Mouse (Mus musculus): Measurements from ENCODE around the gene Acss1.

DNA sequence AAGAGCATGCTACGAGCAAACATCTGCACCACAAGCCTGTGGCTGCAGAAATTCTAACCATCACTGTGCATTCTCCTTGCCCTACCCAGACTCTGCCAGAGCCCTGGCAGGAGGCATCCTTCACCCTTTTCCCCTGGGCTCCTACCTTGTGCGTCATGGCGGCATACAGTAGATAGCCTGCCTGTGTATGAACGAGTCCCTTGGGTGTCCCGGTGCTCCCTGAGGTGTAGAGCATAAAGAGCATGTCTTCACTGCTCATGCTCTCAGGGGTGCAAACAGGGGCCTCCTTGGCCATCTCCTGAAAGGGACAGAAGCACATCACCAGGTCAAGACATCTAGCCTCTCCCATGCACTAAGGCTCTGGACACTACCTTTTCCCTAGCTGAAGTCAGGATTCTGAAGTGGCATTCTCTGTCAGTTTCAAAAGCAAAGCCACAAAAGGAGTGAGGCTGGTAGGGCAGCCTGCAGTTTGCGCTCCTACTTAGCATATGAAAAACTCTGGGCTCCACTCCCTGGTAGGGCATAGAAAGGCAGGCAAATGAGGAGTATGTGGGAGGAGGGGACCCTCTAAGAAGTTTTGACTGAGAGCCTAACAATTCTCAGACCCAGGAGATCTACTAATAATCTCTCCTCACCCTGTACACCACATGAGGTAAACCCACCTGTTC, 30.5 kb downstream of the Acss1 start:
- TF ChIP-seq TAL1 (IDR thresholded peaks at IDR 0.05; ENCODE audit: low read length) (no peak), GATA1 (IDR thresholded peaks at IDR 0.05; ENCODE audit: low read length) (no peak)
